Mouse (Mus musculus) B cell, adult 2 months (primary cell): ENCODE results near the gene Eva1b.

Experiments used
- DNase-seq, 2 experiments: peaks; one replicate each; pipeline ENCODE4 v3.0.0; 2022

Eva1b gene

DNA sequence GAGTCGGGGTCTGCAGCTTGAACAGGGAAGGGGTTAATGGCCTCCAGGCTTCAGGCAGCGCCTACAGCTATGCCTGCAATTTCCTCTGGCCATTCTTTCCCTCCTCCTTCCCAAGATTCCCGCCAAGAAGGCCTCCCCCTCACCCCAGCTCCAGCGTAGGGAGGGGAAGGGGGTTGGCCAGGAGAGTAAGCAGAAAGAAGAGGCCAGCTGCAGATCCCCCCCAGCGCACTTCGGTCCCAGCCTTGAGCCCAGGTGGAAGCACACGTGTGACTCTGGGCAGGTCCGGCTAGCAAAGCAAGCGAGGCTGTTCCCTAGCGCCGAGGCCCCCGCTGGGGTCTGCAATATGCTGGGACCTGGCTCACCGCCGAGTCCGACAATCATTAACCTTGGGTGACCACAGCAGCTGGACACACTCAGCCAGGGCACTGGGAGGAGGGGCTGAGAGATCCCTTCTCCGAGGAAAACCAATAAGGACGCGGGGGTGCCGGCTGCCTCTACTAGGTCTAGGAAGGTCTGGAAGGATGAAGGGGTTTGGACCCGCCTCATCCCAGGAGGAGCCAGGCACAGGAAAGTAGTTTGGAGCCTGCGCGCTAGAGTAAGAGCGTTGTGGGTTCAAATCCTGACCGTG is at the start of gene Eva1b:
TSS of gene Eva1b (plus strand) at position 212 of the 628 bp plus-strand sequence.
- no peak for DNase-seq

DNA sequence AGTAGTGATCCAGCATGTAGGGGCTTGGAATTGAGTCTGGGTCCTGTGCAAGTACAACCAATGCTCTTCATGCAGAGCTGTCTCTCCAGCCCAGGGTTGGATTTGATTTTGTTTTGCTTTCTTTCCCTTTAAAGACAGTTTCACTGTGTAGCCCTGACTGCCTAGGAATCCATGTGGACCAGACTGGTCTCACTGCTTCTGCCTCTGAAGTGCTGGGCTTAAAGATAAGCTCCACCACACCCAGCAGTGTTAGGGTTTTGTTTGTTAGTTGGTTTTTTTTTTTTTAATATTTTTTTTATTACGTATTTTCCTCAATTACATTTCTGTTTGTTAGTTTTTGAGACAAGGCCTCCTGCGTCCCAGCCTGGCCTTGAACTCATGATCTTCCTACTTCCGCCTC is 48.2 kb upstream of the Eva1b start:
- DNase-seq = no peak

DNA sequence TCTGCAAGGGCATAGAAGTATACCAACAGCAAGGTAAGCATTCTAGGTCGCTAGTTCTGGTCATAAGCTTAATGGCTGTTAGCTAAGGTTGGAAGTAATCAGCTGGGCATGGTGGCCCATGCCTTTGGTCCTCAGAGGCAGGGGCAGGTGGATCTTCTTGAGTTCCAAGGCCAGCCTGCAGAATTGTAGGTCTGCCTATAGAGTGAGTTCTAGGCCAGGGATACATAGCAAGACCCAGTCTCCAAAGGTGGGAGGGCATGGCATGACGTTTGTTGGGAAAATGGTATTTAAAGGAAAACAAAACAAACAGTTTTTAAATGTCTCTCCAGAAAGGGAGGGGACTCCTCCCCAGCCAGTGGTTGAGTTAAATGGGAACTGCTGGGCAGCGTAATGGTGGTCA is 46.8 kb upstream of the Eva1b start:
- no peak for DNase-seq

DNA sequence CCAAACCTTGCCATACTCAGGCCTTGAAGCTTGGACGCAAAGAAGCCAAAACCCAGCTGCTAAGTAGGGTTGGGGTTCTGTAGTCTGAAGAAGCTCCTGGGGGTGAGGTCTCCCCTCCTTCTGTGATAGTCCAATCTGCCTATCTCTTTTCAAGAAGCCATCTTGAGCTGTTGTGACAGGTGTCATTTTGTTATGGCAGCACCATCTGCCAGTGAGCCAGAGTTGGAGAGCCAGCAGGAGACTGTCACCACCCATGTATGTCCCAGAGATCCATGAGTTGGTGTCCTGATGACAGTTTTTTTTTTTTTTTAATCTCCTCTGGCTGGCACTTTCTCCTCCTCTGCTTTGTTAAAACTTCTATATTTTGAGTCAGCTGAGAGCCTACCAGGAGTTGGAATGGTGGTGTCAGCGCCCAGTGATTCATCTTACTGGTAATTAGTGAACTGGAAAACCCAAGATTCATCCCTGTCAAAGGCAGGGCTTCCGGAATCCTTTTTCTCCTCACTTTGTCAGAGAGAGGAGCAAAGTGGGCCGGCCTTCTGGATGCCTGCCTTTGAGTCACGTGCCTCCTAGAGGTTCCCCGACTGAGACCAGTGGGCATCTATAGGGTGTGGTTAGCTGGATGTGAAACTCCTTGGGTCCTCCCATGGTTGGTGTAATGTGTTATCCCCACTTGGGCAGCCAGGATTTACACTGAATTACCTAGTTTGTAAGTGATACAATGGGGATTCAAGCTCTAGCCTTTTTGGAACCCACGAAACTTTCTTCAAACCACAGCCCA is 45.3 kb upstream of the Eva1b start:
- DNase-seq = no peak

DNA sequence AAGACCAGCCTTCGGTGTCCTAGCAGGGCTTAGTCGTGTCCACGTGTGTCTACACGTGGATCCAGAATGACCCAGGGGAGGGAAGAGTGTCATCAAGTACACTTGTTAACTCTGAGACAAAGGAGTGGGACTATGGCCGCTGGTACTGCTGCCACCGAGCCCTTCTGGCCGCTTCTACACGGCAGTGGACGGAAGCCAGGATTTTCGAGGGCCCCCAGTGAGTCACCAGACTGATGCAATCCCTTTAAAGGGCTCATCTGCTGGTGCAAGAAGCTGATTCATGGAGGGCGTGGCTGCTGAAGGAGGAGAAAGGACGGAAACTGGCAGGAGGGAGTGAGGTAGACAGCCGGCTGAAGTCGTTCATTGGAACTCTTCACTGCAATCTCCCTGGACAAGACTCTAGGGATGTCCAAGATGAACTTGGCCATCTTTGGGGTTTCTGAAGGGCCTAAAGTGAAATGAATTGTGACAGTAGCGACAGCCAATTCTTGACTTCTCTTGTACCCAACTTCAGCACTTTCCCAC is 44.4 kb upstream of the Eva1b start:
- DNase-seq = peak; percentile 43 to 51

DNA sequence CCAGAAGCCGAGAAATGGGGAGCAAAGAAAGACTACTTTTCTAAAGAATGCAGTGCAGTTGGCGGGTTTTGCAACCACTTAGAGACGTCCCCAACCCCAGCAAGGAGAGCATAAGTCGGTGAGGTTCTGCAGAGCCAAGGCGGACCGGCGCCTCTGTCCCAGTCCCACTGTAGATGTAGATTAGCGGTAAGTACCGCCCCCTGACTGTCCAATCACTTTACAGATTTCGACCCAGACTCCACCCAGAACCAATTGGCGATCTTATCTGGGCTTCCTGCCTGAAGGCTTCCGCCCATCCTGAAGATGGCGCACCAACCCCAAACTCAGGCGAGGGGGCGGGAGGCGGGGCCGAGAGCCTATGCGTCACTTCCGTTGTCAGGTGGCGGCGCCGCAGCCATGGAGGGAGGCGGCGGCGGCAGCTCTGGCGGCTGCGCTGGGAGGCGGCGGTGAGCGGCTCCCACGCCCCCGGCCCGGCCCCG is 43.9 kb upstream of the Eva1b start, which contains the start of gene Stk40:
TSS of gene Stk40 (plus strand) at position 368 of the 479 bp plus-strand sequence.
- peak; percentile 97 to 98 for DNase-seq

DNA sequence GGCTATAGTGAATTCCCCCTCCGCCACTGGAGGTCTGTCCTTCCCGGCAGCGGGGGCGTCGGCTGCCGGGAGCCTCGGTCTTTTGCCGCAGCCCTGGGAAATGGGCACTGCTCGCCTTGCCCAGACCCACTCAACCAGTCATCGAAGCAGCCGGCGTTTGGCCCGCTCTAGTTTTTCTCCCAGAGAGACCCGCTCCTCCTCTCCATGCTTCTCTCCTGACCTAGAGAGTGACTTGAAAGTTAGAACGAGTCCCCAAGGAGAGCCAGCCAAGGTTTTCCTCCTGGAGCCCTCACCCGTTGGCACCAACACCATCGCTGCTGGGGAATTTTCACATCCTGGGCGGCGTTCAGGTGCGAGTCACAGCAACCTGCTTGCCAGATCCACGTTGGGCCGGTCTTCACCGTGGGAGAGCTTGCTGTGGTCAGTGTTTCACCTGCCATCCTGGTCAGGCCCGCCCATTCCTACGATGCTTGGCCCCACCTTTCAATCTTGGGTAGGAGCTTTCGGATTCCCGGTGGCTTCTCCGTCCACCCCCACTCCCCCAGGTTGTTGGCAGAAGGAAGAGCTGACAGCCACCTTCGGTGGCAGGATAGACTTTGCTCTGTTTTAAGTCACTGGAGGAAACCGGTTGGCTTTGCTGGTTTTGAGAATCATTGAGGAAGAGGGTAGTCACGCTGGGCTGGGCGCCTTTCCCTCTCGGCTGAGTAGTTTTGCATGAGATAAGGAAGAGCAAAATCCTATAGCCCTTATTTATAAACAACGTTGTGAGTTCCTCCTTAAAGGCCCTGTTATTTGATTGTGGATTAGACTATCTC is 43.1 kb upstream of the Eva1b start:
- DNase-seq = peak; percentile 58 to 63

DNA sequence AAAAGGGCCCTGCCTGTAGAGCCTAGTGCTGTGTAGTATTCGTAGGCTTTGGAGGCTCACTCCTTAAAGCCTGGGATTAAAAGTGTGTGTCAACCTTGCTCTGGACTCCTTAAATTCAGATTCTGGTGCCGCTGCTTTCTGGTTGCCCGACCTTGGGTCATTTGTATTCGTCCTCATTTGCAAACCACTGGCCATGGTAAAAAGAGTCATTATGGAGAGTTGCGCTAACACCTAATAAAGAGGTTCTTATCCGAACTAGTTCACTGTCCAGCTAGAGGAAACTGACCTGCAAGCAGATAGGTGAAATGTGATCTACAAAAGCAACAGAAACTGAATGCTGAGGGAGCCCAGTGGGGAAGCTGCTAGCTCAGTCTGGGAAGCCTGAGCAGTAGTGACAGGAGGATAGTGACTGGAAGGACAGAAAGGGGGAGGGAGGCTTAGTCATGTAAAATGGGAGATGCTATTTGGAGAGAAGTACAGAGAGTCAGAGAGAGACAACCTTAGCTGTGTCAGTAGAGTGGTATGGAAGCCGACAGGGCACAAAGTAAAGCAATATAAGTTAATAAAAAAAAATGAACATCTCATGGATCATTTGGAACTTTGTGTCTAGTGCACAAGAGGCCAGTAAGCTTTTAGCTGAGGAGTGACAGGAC is 42.3 kb upstream of the Eva1b start:
- DNase-seq = no peak

DNA sequence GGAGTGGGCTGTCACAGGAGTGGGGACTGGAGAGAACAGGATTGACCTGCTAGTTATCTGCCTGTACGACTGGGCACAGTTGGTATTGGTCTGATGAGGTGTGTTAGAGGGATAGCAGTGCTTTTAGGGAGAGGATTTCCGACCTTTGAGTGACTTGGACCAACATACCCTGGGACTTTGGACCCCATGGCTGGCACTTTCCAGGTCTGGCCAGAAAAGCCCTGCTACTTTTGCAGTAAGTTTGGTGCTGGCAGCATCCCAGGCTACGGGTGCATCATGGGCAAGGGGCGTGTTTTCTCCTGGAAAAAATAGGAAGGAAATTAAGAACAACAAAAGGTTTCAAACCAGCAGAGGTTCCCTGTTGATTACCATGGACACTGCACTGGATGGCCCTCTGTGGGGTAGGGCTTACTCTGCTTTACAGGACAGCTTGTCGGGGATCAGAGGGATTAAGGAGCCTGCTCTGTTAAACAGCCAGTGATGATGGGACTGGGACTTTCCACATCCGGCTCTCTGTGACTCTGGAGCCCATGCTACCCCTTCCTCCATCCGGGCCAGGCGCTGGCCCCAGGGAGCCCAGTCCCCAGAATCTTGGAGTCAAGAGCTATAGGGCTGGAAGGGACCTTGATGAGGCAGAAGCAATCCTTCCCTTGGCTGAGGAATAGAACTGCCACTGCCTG is 39.3 kb upstream of the Eva1b start:
- DNase-seq = no peak

DNA sequence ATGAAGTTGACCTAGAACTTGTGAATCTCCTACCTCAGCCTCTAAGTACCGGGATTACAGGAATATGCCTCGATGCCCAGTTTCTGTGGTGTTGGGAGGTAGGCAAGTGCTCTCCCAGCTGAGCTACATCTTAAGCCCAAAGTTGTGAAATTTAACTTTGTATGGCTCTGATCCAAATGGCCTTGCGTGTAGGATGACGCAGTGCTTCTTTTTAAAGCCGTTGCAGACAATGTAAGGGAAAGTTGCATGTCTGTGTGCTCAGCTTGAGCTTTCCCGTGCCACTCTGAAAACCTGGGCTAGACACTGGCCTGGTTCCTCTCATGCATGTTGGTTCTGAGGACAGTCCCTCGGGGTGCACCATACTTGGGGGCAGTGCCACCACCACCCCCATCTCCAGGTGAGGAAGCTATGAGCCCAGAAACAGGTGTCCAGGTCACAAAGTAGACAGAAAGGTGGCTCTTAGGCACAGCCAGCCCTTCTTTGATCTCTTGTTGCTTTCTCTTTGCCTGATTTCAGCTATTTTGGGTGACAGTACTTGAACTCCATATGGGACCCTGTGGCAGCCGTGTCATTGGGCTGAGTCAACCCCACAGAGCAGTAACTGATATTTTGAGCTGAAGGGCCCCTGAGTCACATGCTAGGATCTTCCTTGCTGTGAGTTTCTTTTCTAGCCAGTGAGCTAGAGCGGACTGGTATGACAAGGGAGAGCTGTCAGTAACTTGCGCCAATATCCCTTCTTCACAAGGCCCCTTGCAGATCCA is 37.8 kb upstream of the Eva1b start:
- peak in 1 of 2 experiments; percentile 6 for DNase-seq

DNA sequence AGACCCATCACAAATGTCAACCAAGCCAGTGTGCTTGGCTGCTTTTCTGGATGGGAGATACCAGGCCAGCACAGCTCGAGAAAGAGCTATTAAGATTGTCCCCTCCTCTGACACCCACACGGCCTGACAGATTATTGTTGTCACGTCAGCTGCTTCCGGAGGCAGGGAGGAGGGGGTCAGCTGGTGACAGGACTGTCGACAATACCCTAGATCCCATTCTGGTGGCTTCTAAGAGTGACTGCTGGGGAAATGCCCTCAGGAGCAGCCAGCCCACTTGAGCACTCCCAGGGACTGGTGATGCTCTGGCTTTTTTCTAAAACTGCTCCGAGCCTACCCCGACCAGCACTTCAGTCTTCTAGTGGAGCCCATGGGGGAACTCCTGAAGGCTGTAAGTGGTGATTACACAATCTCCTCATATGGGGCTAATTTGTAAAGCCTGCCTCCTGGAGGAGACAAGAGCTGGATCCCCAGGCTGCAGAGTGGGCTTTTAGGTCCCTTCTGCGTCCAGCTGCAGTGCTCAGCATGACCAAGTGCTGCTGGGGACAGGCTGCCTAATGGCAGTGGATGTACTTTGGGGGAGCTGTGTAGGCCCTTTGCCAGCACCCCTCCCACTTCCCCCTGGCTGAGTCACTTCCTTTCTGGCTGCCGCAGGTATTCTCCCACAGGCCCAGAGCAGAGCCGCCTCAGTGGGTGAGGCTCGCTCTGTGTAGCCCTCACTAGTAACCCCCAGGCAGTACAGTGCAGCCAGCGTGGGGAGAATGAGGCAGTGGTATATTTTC is 37.0 kb upstream of the Eva1b start:
- peak; percentile 84 to 88 for DNase-seq

DNA sequence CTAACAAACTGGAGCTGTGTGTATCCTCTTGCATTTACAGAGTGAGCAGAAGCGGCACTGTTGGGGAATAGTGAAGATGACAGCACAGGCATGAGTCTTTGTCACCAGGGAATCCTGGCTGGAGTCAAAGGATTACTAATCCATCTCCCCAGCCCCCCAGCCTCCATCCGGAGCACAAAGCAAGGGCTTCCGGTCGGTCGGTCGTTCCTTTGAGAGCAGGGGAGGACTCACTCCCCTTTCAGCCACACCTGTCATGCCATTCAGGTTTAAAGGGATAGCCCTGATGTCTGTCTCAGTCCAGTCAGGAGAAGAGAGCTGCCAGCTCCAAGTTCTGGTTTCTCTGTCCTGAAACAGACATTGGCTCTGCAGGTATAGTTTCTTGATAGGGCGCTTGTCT is 36.4 kb upstream of the Eva1b start:
- DNase-seq = no peak

DNA sequence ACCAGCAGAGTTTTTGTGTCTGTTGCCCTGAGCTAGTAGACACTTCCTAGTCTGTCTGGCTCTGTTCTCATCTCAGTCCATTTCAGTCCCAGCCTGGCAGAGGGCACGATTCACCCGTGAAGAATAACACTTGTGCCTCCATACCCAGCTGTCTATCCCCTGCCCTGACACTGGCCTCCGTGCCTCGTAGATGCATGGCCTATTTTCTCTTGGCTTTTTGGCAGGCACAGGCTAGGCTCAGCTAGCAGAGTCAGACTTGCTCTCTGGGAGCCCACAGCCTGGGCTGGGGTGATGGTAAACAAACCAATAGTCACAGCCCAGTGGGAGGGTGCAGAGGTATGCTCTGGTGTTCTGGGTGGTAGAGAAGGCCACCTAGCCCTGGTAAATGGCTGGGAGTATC is 34.3 kb upstream of the Eva1b start:
- DNase-seq = no peak

DNA sequence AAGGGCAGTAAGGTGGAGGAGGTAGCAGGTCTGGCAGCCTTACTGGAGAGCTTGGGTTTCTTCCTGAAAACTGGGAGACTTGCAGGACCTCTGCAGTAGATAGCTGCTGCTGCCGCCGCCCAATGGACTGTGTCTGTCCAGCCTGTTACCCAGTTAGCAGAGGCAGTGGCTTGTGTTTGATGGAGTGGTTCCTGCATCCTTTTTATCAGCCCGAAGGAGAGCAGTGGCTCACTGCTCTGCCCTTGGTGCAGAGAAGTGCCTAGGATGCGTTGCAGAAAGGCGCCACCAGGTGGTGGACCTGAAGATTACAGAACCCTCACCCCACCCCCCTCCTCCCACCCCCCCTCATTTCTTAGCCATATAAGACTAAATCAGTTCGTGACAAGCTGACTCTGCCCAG is 33.6 kb upstream of the Eva1b start:
- peak; percentile 83 to 84 for DNase-seq

DNA sequence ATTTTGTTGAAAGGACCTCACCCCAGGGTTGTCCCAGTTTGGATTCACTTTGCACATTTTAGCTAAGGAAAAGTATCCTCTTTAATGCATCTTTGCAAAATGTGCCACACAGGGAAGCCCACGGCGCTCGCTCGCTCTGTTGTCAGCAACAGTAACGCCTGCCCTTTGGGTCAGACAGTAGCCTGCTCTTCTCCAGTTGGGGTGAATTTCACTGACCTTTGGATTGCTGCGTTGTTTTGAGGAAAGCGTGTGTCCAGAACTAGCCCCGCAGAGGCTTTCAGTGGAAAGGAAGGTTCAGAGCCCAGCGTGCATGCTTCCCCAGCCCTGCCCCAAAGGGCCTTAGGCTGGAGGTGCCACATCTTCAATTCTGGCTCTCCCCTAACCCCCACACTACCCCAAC is 32.1 kb upstream of the Eva1b start:
- no peak for DNase-seq

DNA sequence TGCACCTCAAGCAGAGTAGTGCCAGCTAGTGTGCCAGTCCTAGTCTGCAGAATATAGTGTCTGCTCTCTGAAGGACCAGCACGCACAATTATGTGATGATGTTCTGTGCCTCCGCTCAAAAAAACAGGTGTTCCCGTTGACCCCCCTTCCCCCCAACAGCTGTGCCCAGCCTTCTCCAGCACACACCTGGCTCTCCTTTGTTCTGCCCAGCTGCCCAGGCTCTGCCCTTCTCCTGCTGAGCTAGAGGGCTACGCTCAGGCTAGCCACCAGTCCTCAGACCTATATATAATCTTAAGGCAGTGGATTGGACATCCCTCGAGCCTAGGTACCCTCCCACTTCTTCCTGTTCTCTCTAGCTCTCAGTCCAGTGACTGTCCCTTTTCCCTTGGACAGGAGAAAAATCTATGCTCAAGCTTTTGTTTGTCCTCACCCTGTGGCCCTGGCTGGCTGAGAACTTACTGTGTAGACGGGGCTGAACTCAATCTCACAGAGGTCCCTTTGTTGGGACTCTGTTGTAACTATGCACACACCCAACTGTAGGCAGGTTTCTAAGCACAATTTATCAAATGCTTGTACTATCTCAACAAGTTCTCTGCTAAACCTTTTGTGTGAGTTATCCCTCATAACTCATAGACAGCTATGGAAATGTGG is 31.5 kb upstream of the Eva1b start:
- DNase-seq = no peak

DNA sequence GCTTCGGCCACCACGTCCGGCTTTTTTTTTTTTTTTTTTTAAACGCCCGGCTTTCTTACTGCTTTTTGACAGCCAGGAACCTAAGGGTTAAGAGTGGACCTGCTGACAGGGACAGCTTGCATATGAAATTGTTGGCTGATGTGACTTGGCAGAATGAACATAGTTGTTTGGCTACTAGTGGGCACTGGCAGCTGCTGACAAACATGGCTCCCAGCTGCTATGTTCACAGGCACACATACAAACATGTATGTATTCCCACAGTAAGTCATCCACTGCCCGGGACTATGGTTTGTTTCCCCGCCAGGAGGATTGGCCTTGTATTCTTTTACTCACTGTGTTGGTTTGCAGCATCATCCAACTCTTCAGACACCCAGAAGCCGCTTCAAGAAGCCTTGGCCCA is 30.4 kb upstream of the Eva1b start:
- no peak for DNase-seq

DNA sequence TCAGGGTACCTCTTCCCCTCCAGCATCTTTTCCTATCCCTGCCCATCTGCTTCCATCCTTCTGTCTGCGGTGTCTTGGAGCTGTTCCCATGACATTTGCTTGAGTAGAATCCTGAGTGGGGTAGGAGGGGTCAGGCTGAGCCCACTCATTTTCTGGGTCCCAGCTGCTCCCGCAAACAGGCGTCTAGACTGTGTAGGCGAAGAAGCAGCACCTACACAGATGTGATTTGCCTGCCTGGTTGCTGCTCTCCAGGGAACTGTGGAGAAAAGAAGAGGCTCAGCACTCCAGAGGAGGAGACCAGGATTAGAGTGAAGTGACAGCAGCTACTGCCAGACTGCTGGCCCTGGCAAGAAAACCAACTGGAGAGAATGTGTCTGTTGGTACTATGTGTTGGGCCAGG is 28.9 kb upstream of the Eva1b start:
- DNase-seq = no peak

DNA sequence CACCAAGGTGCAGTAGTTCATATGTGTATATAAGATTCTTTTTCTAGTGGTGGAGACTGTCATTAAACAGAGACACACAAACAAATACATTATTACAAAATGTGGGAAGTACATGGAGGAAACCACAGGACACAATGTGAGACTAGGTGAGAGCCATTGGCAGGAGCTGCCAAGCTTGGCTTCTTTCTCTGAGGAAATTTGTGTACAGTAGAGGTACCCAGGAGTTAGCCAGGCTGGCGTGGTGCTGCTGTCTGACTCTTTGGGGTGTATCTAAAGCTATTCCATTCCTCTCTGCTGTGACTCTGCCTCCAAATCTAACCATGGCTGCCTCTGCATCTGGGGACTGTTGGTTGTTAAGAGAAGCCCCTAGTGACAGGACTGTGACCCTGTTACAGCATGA is 28.5 kb upstream of the Eva1b start:
- DNase-seq = no peak

DNA sequence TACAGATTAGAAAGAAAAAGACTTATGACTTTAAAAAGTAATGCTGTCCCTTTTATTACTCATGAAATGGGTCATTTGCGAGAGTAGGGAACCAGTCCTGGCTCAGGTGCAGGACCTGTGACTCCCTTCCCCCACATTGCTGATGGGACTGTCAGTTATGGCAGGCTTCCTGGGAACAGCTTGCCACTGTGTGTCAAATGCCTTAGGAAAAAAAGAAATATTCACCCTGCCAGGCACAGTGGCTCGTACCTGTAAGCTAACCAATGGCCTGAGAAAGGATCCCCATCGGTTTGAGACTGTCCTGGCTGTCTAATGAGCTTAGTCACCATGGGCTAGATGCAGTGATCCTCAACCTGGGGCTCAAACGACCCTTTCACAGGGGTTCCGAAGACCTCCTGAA is 27.5 kb upstream of the Eva1b start:
- DNase-seq = no peak
